Mouse (Mus musculus) E14TG2a.4 (cell line): ENCODE data around the gene Bloc1s2.

ENCODE experiments used
- H3K27me3 ChIP-seq: 2 replicates; pipeline ENCODE4 v1.6.1; 2014; ENCODE audit warnings: low read length, control low read depth; ENCODE audit not compliant: insufficient read depth
- H3K36me3 ChIP-seq: 2 replicates; pipeline ENCODE4 v1.6.1; 2014; ENCODE audit warnings: low read length, control low read depth; ENCODE audit not compliant: insufficient read depth
- H3K4me1 ChIP-seq: replicated peaks from 2 replicates; pipeline ENCODE4 v1.6.1; 2014; ENCODE audit warnings: low read depth, low read length, control low read depth
- H3K4me3 ChIP-seq: replicated peaks from 2 replicates; pipeline ENCODE4 v1.5.1; 2014; ENCODE audit warnings: mild to moderate bottlenecking, low read length
- H3K9me3 ChIP-seq: 2 replicates; pipeline ENCODE4 v1.6.1; 2014; ENCODE audit warnings: low read length, control low read depth
- CTCF ChIP-seq: conservative IDR thresholded peaks from 2 replicates; pipeline ENCODE4 v1.5.1; 2014; ENCODE audit warnings: low read length
- NANOG ChIP-seq: IDR thresholded peaks from 2 replicates; pipeline ENCODE4 v1.6.1; 2014; ENCODE audit warnings: borderline replicate concordance, low read length, mixed read lengths
- POU5F1 ChIP-seq: IDR thresholded peaks from 2 replicates; pipeline ENCODE4 v1.6.1; 2014; ENCODE audit warnings: low read length, borderline replicate concordance

Bloc1s2 gene

DNA sequence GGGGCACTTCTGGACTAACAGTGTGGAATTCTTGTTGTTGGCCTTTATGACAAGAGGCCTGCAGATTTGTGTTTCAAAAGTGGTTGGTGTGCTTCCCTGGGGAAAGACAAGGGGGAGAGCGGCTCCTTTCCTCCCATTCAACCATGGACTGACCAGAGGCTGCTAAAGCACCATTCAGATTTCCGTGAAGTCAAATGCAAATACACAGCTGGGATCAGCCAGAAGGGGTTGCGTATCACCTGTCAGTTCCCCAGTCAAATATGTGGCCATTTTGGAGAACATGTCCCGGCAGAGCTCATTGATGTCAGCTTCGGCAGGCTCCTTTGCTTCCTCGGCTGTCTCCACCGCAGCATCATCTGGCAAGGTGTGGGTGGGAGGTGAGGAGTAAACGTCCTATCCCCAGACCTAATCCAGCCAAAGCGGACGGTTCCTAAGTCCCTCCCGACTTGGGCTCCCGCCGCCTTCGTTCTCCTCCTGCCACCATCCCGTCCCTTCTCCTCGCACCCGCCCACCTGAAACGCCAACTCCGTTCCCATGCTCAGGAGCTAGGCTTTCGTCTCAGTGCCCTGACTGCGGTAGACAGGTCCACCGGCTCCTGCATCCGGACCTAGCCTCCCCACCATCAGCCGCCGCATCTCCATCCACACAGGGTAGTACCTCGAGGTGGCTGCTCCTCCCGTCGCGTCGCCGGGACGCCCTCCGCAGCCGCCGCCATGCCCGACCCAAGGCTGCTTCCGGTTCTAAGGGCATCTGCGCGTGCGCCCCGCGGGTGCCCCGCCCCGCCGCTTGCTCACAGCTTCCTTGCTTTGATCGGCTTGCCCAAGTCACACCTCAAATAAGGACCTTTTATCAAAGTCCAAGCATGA lies at the start of gene Bloc1s2:
TSS of gene Bloc1s2 (minus strand) at position 745 of the 866 bp plus-strand sequence.
- H3K4me3 ChIP-seq = peak within 1 kb of the TSS; percentile 86
- TF ChIP-seq CTCF (no peak), POU5F1 (no peak), NANOG (no peak)
- H3K27me3 ChIP-seq = peaks cover 15% of the 10 kb centered on the region; the same call in 1 of the 2 replicates
- H3K36me3 ChIP-seq = peaks cover 34% of the 10 kb centered on the region
- no peaks in the 10 kb centered on the region for H3K9me3 ChIP-seq
- peaks cover 13% of the 10 kb centered on the region for H3K4me1 ChIP-seq

DNA sequence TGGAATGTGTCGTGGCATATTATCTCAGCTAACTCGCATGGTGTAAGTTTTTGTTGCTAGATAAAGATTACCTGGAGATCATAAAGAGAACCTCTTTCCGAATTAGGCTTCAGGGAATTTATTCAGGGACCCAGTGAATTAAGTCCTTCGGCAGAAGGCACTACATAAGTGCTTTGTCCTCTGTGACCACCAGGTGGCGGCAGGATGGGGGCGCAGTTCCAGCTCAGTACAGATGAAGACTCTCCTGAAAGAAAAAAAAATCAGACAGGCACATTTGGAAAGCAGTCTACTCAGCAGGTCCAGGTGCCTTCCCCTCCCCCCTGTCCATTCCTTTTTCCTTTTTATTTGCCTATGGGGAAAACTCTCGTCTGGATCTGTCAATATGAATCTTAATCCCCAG lies 48.9 kb upstream of the Bloc1s2 start:
- peaks cover 9% of the 10 kb centered on the region for H3K4me1 ChIP-seq
- H3K4me3 ChIP-seq = no peak overlapping the region
- H3K36me3 ChIP-seq = no peaks in the 10 kb centered on the region
- peaks cover 46% of the 10 kb centered on the region for H3K27me3 ChIP-seq
- H3K9me3 ChIP-seq = no peaks in the 10 kb centered on the region
- TF ChIP-seq CTCF = peak; percentile 54
- TF ChIP-seq POU5F1 = no peak
- TF ChIP-seq NANOG = no peak

DNA sequence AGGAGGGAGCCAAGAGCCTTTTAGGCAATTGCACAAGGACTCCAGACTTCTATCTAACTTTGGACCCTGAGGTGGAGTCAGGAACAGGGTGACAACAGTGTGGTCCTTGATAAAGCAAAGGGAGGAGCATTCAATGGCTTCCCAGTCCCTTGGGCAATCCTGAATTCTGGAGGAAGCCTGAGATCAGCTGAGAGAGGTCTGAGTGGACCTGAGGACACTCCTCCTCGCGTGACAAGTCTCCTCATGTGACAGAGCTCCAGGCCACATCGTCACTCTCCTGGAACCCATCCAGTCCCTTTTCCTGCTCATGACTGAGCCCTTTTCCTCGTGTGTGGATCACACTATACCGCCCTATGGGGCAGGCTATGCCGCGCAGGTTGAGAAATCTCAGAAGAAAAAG lies 47.7 kb upstream of the Bloc1s2 start:
- Histone ChIP-seq H3K27me3 (peaks cover 52% of the 10 kb centered on the region), H3K4me3 (no peak overlapping the region), H3K36me3 (no peaks in the 10 kb centered on the region), H3K4me1 (peaks cover 9% of the 10 kb centered on the region), H3K9me3 (no peaks in the 10 kb centered on the region)
- TF ChIP-seq POU5F1 = no peak
- no peak for TF ChIP-seq NANOG
- TF ChIP-seq CTCF = no peak

DNA sequence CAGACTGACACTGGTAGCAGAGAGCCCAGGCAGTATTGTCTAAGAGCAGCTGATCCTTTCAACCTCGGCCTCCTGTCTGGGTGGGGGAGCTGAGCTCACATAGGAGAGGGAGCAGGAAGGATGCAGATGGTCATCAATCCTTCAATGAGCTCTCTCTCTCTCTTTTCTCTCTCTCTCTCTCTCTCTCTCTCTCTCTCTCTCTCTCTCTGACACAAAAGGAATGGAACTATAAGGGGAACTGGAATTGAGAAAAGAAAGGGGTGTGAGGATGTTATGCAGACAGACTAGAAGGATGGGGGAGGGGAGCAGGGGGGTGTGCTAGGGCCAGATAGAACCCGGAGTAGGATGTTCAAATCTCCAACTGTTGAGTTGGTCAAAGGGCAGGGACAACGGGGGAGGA lies 46.1 kb upstream of the Bloc1s2 start, which contains the start of gene Pkd2l1:
TSS of gene Pkd2l1 (minus strand) at position 101 of the 400 bp plus-strand sequence.
- H3K27me3 ChIP-seq = peaks cover 44% of the 10 kb centered on the region
- H3K4me3 ChIP-seq = no peak within 1 kb of the TSS
- H3K9me3 ChIP-seq = no peaks in the 10 kb centered on the region
- no peak for TF ChIP-seq CTCF
- no peak for TF ChIP-seq POU5F1
- TF ChIP-seq NANOG = no peak
- H3K4me1 ChIP-seq = peaks cover 9% of the 10 kb centered on the region
- no peaks in the 10 kb centered on the region for H3K36me3 ChIP-seq

DNA sequence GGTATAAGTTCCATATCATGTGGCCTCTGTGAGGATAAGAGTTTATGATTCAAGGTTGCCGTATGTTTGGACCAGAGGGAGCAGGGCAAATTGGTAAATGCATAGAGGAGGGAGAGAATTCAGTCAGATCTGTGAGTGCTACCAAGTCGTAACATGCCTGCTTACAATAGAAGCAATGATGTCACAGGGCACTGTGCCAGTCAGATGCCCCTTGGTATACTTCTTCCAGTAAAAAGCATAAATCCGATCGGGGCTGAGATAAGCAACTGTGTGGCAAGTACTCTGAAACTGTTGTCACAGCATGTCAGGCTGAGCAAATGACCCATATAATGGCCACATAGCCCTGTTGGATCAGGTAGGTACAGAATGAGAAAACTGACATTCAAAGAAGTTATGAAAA lies 42.8 kb upstream of the Bloc1s2 start:
- Histone ChIP-seq H3K36me3 (no peaks in the 10 kb centered on the region), H3K9me3 (no peaks in the 10 kb centered on the region), H3K4me3 (no peak overlapping the region), H3K27me3 (peaks cover 38% of the 10 kb centered on the region), H3K4me1 (no peaks in the 10 kb centered on the region)
- no peak for TF ChIP-seq CTCF
- no peak for TF ChIP-seq POU5F1
- no peak for TF ChIP-seq NANOG

DNA sequence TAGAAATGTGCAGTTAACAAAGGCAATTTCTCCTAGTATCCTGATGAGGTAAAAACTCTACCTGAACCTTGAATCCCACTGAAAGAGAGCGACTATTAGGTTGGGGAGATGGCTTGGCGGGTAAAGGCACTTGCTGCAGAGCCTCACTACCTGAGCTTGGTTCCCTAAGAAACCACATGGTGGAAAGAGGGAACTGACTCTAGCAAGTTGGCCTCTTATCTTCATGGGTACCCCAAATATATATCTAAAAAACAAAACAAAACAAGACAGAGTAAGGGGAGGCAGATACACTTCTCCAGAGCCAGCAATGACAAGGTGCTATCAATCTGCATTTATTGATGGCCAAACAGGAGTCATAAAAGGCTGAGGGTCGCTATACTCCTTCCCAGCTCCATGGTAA lies 37.7 kb upstream of the Bloc1s2 start:
- Histone ChIP-seq H3K9me3 (no peaks in the 10 kb centered on the region), H3K4me3 (no peak overlapping the region), H3K36me3 (no peaks in the 10 kb centered on the region), H3K27me3 (peaks cover 2% of the 10 kb centered on the region; the same call in 1 of the 2 replicates), H3K4me1 (no peaks in the 10 kb centered on the region)
- no peak for TF ChIP-seq CTCF
- TF ChIP-seq NANOG = no peak
- no peak for TF ChIP-seq POU5F1

DNA sequence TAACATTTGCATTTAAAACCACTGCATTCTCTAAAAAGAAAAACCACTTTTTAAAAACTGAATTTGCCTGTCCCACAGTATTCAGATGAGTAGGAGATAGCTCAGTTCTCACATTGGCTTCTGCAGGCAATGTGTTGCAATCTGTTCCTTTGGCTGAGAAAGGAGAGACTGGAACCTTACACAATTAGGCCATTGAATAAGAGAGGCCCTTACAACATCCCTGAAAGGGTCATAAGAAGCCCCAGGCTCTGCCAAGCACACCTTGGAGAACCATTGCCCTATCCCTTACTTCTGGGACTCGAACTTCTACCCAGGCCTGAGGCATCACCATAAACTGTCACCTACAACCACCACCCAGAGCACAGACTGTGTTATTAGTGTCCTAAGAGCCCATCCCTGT lies 34.3 kb upstream of the Bloc1s2 start:
- TF ChIP-seq POU5F1 (no peak), NANOG (no peak), CTCF (no peak)
- H3K9me3 ChIP-seq = peaks cover 20% of the 10 kb centered on the region
- no peaks in the 10 kb centered on the region for H3K4me1 ChIP-seq
- peaks cover 2% of the 10 kb centered on the region; the same call in 1 of the 2 replicates for H3K27me3 ChIP-seq
- H3K36me3 ChIP-seq = no peaks in the 10 kb centered on the region
- H3K4me3 ChIP-seq = no peak overlapping the region

DNA sequence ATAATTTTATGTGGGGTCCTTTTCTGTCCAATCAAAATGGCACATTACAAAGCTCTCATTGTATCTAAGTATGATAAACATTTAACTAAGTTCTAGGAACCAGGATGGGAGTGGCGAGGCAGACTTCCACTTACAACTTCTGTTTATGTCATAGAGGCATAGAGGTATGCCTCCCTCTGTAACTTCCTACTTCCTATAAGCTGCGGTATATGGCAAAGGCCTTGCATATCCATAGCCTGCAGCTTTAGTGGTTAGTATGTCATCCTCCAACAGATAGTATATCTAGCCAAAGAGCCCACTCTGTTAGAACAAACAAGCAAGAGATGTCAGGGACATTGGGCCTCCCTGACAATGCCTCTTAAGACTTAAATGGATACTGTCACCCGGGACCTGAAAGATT lies 30.5 kb upstream of the Bloc1s2 start:
- Histone ChIP-seq H3K4me3 (no peak overlapping the region), H3K27me3 (peaks cover 6% of the 10 kb centered on the region; the same call in 1 of the 2 replicates), H3K4me1 (no peaks in the 10 kb centered on the region), H3K9me3 (peaks cover 20% of the 10 kb centered on the region), H3K36me3 (no peaks in the 10 kb centered on the region)
- TF ChIP-seq POU5F1 (no peak), NANOG (no peak), CTCF (no peak)
